Mouse (Mus musculus) CH12.LX (cell line): ENCODE measurements at regions not wholly inside any gene's neighbourhood (a gene's known extent, or its start where the extent isn't known, plus 50 kb on each side); places are given as distances from the start of the nearest gene placed in this dataset.

ENCODE experiments used
- CHD2 ChIP-seq: IDR thresholded peaks from 2 replicates; pipeline ENCODE4 v1.6.1; 2011; ENCODE audit warnings: low read length, improper control_type of control experiment
- CTCF ChIP-seq, 2 experiments: IDR thresholded peaks in 1 of 2; conservative IDR thresholded peaks in 1 of 2; 2 replicates each; pipeline ENCODE4 v1.5.1; 2011 to 2012; ENCODE audit warnings: low read depth in 2 of 2, low read length in 2 of 2, improper control_type of control experiment in 1 of 2, inconsistent platforms in 1 of 2, mild to moderate bottlenecking in 1 of 2, moderate library complexity in 1 of 2

GRCm38 (mm10) chr17:54362991-54363390, 64.2 kb upstream of the Slc5a7 start:
- no peak for TF ChIP-seq CHD2
- TF ChIP-seq CTCF (conservative IDR thresholded peaks at IDR 0.05 in 1 of 2, IDR thresholded peaks at IDR 0.05 in 1 of 2; ENCODE audit: low read depth in 2 of 2, low read length in 2 of 2): no peak
